Mouse (Mus musculus) limb, embryonic 11.5 days (tissue): ENCODE results near the gene Evx2. TPM values are rescaled to one million over a fixed set of nuclear protein-coding genes. Genes with fewer than 3 reads are reported as not detected.
A peak's percentile ranks its signal among the peaks of the same experiment; 100 is the strongest.

ENCODE experiments used
- ATAC-seq: fragments of 200-750 bp; cut with Nextera tagmentation; 2 replicates; pipeline ENCODE4 v1.8.0; 2017; ENCODE audit warnings: low read depth; ENCODE audit not compliant: insufficient number of reproducible peaks, low FRiP score, low TSS enrichment
- DNase-seq: peaks from one replicate; pipeline ENCODE4 v3.0.0-alpha.2; 2015; ENCODE audit warnings: low spot score
- H3K27ac ChIP-seq: fragments of 300-500 bp; sonication (generic); replicated peaks from 2 replicates; pipeline ENCODE4 v1.5.1; 2014; ENCODE audit warnings: low read depth, mild to moderate bottlenecking, low read length
- H3K27me3 ChIP-seq: fragments of 300-500 bp; sonication (generic); 2 replicates; pipeline ENCODE4 v1.6.1; 2014; ENCODE audit warnings: mild to moderate bottlenecking, low read length, mixed read lengths; ENCODE audit not compliant: control insufficient read depth, insufficient read depth
- H3K36me3 ChIP-seq: fragments of 300-500 bp; sonication (generic); 2 replicates; pipeline ENCODE4 v1.6.1; 2014; ENCODE audit warnings: mild to moderate bottlenecking, low read length, moderate library complexity, mixed read lengths; ENCODE audit not compliant: control insufficient read depth, insufficient read depth
- H3K4me1 ChIP-seq: fragments of 300-500 bp; sonication (generic); 2 replicates; pipeline ENCODE4 v1.6.1; 2014; ENCODE audit warnings: low read length, mixed read lengths; ENCODE audit not compliant: control insufficient read depth, insufficient read depth
- H3K4me2 ChIP-seq: fragments of 300-500 bp; sonication (generic); 2 replicates; pipeline ENCODE4 v1.6.1; 2014; ENCODE audit warnings: low read depth, mild to moderate bottlenecking, moderate library complexity; ENCODE audit not compliant: severe bottlenecking
- H3K4me3 ChIP-seq: fragments of 300-500 bp; sonication (generic); 2 replicates; pipeline ENCODE4 v1.5.1; 2014; ENCODE audit warnings: low read depth, low read length
- H3K9ac ChIP-seq: fragments of 300-500 bp; sonication (generic); 2 replicates; pipeline ENCODE4 v1.6.1; 2014; ENCODE audit warnings: mild to moderate bottlenecking, low read length
- H3K9me3 ChIP-seq: fragments of 300-500 bp; sonication (generic); 2 replicates; pipeline ENCODE4 v1.6.1; 2016; ENCODE audit warnings: low read length; ENCODE audit not compliant: control insufficient read depth
- WGBS: fragments of 180-500 bp; shearing (Covaris S2); extraction: QIAGEN DNeasy Blood & Tissue Kit; methylation state at CpG from one replicate; pipeline ENCODE4 v1.1.7; 2014; 5-methylcytosine and 5-hydroxymethylcytosine counted together
- polyA plus RNA-seq: library from polyadenylated mRNA; unstranded; fragments of >200 nt; fragmentation: Nextera tagmentation; extraction: Ambion mirVana; gene quantifications from 2 replicates; pipeline ENCODE4 v1.2.1, GENCODE M21; 2014

The Evx2 gene
- polyA plus RNA-seq, 1 experiment from 2014 or later, result 3.8 TPM

DNA sequence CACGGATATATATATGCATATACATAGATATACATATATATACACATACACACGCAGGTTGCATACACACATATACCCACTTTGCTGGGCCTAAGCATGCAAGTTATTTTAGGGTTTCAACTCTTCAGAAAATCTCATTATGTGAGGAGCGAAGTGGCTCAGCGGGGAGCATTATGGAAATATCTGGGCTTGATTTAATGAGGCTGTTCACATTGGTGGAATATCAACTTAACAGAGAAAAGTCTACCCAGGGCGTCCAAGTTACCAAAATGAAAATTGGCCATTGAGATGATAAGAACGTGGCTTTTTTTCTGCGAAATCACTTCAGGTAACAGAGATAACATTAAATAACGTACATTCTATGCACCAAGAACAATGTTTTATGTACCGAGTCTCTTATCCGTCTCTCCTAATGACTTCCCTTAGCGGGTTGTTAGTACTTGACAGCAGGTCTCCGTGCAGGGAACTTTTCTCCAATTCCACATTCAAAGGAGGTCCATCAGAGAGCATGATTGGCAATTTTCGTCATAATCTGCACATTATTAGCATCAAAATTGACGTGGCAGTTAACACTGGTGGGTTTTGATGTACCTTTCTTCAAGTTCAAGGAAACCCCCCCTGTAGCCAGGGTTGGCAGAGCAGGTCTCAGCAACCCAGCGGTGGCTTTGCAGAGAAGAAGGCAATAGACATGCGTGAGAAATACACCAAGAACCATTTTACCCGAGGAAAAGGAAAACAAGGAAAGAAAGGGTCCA lies 5.4 kb downstream of the Evx2 start:
- no peaks in the 10 kb centered on the region for H3K9me3 ChIP-seq
- ATAC-seq (no peak), DNase-seq (peak; percentile 52)
- no peaks in the 10 kb centered on the region for H3K36me3 ChIP-seq
- peaks cover 55% of the 10 kb centered on the region for H3K27me3 ChIP-seq
- 13% methylated on average over 17 of the region's 17 CpGs for WGBS
- peaks cover 14% of the 10 kb centered on the region for H3K4me1 ChIP-seq
- H3K9ac ChIP-seq, result no peak overlapping the region
- no peak overlapping the region for H3K27ac ChIP-seq
- no peak overlapping the region for H3K4me3 ChIP-seq
- H3K4me2 ChIP-seq, result no peak overlapping the region

DNA sequence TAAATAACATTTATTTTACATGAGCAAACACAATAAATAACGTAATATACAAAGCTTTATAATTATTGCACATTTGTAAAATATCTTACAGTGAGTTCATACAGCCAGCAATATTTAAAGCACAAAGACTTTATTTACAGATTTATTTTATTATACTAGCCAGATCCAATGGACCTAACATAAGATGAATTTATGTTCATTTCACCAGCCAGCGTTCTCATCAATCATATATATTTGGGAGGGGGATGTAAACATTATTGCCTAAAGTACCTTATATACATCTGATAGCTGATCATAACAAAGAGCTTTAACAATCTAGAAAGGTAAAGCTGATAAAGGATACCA lies 6.4 kb downstream of the Evx2 start:
- H3K4me2 ChIP-seq, result no peak overlapping the region
- no peak overlapping the region for H3K27ac ChIP-seq
- ATAC-seq (no peak), DNase-seq (no peak)
- H3K36me3 ChIP-seq, result no peaks in the 10 kb centered on the region
- H3K4me1 ChIP-seq, result peaks cover 14% of the 10 kb centered on the region
- peaks cover 64% of the 10 kb centered on the region for H3K27me3 ChIP-seq
- H3K9me3 ChIP-seq, result no peaks in the 10 kb centered on the region
- 39% methylated on average over 2 of the region's 2 CpGs for WGBS
- no peak overlapping the region for H3K9ac ChIP-seq
- H3K4me3 ChIP-seq, result no peak overlapping the region

DNA sequence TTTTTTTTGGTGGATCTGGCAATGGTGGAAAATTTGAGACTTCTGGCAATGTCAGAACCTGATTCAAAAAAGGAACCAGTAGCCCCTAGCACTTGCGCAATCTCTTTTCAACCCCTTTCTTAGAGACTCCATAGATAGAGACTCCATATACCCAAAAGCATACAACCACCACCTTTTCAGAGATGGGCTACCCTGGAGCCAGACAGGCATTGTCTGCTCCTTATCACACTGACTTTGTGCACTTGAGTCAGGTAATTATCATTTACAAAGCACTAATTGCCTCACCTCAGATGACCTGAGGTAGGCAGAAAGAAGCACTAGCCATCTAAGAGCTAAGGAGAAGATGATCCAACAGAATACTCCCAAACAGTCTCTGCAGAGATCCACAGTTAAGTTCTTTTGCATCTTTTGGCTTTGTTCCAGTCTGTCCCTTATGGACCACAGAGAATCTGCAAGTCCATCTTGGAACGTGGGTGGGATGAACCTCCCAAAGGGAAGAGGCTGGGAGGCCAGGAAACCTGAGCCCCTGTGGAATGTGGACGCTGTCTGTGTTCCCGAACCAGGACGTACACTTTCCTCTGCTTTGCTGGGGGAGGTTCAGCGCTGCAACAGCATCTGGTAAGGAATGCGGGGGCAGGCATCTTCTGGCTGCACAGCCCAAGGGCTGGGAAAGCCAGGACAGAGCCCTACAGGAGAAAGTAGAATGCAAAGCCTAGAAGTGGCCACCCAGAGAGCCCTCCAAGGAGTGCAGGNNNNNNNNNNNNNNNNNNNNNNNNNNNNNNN lies 12.1 kb downstream of the Evx2 start:
- Histone ChIP-seq H3K4me1 (peaks cover 7% of the 10 kb centered on the region), H3K4me3 (no peak overlapping the region), H3K9ac (no peak overlapping the region), H3K9me3 (no peaks in the 10 kb centered on the region; the same call in 1 of the 2 replicates), H3K36me3 (no peaks in the 10 kb centered on the region), H3K27ac (no peak overlapping the region), H3K4me2 (no peak overlapping the region), H3K27me3 (peaks cover 55% of the 10 kb centered on the region)
- WGBS, result 14% methylated on average over 7 of the region's 7 CpGs
- ATAC-seq (no peak), DNase-seq (peak; percentile 34)

GRCm38 (mm10) chr2:74645631-74646030 lies 13.7 kb downstream of the Evx2 start:
- H3K4me2 ChIP-seq, result no peak overlapping the region
- H3K27me3 ChIP-seq, result peaks cover 45% of the 10 kb centered on the region
- H3K9me3 ChIP-seq, result no peaks in the 10 kb centered on the region; the same call in 1 of the 2 replicates
- H3K9ac ChIP-seq, result no peak overlapping the region
- no peak overlapping the region for H3K4me3 ChIP-seq
- H3K27ac ChIP-seq, result no peak overlapping the region
- H3K36me3 ChIP-seq, result no peaks in the 10 kb centered on the region
- DNase-seq (no peak), ATAC-seq (no peak)
- H3K4me1 ChIP-seq, result peaks cover 7% of the 10 kb centered on the region
- whole genome bisulfite sequencing, result 86% methylated on average over 3 of the region's 3 CpGs

GRCm38 (mm10) chr2:74642431-74642830 lies 16.9 kb downstream of the Evx2 start:
- ATAC-seq (no peak), DNase-seq (no peak)
- Histone ChIP-seq H3K4me1 (no peaks in the 10 kb centered on the region), H3K9ac (no peak overlapping the region), H3K36me3 (no peaks in the 10 kb centered on the region), H3K27ac (no peak overlapping the region), H3K4me3 (no peak overlapping the region), H3K27me3 (peaks cover 22% of the 10 kb centered on the region), H3K9me3 (no peaks in the 10 kb centered on the region; the same call in 1 of the 2 replicates), H3K4me2 (no peak overlapping the region)
- WGBS, result 75% methylated on average over 5 of the region's 5 CpGs

DNA sequence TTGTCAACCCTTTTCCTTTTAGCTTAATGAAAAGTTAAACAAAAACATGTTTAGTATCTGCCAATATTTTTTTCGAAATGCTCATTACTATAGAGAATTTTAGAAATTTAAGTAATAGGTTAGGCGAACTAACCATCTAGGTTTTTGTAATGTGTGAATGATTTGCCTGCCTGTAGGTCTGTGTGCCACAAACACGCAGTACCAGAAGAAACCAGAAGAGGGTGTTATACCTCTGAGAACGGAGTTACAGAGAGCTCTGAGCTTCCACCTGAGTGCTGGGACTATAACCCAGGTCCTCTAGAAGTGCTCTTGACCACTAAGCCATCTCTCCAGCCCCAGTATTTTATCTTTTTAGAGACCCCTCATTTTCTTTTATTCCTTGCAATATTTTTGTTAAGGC lies 23.9 kb downstream of the Evx2 start:
- DNase-seq (no peak), ATAC-seq (no peak)
- Histone ChIP-seq H3K27me3 (no peaks in the 10 kb centered on the region), H3K36me3 (no peaks in the 10 kb centered on the region), H3K4me3 (no peak overlapping the region), H3K9me3 (no peaks in the 10 kb centered on the region), H3K4me2 (no peak overlapping the region), H3K27ac (no peak overlapping the region), H3K4me1 (no peaks in the 10 kb centered on the region), H3K9ac (no peak overlapping the region)
- 74% methylated on average over 4 of the region's 4 CpGs for WGBS

GRCm38 (mm10) chr2:74620368-74620767 lies 39.0 kb downstream of the Evx2 start:
- Histone ChIP-seq H3K9me3 (no peaks in the 10 kb centered on the region), H3K9ac (peak overlapping the region; percentile 8; the same call in 1 of the 2 replicates), H3K27ac (peak overlapping the region; percentile 53), H3K4me2 (0 out of 2 replicates have a peak overlapping the region, but pooled peaks have one; percentile 15), H3K27me3 (no peaks in the 10 kb centered on the region), H3K36me3 (no peaks in the 10 kb centered on the region), H3K4me3 (no peak overlapping the region), H3K4me1 (no peaks in the 10 kb centered on the region)
- DNase-seq (peak; percentile 29), ATAC-seq (no peak)
- WGBS, result 53% methylated on average over 10 of the region's 10 CpGs

DNA sequence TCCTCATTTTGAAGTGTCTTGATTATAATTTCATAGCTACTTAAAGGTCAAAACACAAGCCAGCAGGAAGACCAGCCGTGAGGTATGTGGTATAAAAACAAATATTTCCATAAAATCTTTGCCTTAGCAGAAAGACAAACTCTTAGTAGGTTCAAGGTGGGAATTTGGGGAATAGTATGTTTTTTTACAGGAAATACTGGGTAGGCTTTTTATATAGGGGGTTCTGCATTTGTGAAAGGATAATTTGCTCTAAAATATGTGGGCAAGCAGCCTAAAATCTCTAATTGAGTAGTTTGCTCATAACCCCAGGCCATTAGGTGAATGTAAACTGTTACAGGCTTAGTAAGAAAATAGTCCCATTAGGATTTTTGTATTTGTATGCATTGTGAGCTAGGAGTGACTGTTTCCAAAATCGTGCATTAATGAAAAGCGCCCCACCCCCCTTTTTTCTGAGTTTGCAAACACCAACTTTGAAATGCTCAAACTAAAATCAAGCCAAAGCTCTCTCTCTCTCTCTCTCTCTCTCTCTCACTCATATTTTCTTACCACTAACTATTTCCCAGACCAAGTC lies 39.6 kb downstream of the Evx2 start:
- Histone ChIP-seq H3K27ac (peak overlapping the region; percentile 53), H3K9ac (no peak overlapping the region), H3K36me3 (no peaks in the 10 kb centered on the region), H3K4me1 (no peaks in the 10 kb centered on the region), H3K9me3 (no peaks in the 10 kb centered on the region), H3K4me3 (no peak overlapping the region), H3K4me2 (no peak overlapping the region), H3K27me3 (no peaks in the 10 kb centered on the region)
- WGBS, result 53% methylated on average over 3 of the region's 3 CpGs
- DNase-seq, result no peak
- no peak for ATAC-seq
